Mouse (Mus musculus) kidney, adult 10 weeks (tissue): ENCODE results near the gene Prickle2. TPM values are rescaled to one million over a fixed set of nuclear protein-coding genes. Genes with fewer than 3 reads are reported as not detected.

Experiments used
- polyA plus RNA-seq: library from polyadenylated mRNA; stranded (reverse); fragments of 350-450 nt; fragmentation: Illumina TruSeq; extraction: RNeasy Lipid Tissue Mini Kit (QIAGEN cat#74804); gene quantifications from one replicate; pipeline ENCODE4 v1.2.3, GENCODE M21; 2014; ENCODE audit warnings: low read depth, low replicate concordance

The Prickle2 gene
- 4.2 TPM for polyA plus RNA-seq

GRCm38 (mm10) chr6:92706145-92706466 lies at the start of gene Prickle2:
Prickle2 (minus strand) TSS chr6:92706155.

Other genes with a start within 250 kb of the Prickle2 start
- gene A730049H05Rik, start 110.3 kb upstream of the Prickle2 start, polyA plus RNA-seq = 12.3 TPM
- not detected for gene Gm15737, start 163.2 kb upstream of the Prickle2 start, polyA plus RNA-seq
- gene Adamts9, start 237.3 kb upstream of the Prickle2 start, polyA plus RNA-seq = 12.4 TPM